Mouse (Mus musculus) forebrain, embryonic 11.5 days (tissue): ENCODE measurements at regions not wholly inside any gene's neighbourhood (a gene's known extent, or its start where the extent isn't known, plus 50 kb on each side); places are given as distances from the start of the nearest gene placed in this dataset.
"Not testable (repeated sequence)": the region's sequence is repeated elsewhere in the genome, so short reads cannot be mapped to it uniquely, and the experiment has no call there.

Experiments used
- ATAC-seq: fragments of 200-750 bp; cut with Nextera tagmentation; replicated peaks from 2 replicates; pipeline ENCODE4 v1.8.0; 2017; ENCODE audit warnings: moderate TSS enrichment; ENCODE audit not compliant: low FRiP score
- DNase-seq: peaks from one replicate; pipeline ENCODE4 v3.0.0-alpha.2; 2017; ENCODE audit warnings: low spot score
- H3K27ac ChIP-seq: fragments of 300-500 bp; sonication (generic); 2 replicates; pipeline ENCODE4 v1.5.1; 2014; ENCODE audit warnings: low read depth, low read length
- H3K27me3 ChIP-seq: fragments of 300-500 bp; sonication (generic); 2 replicates; pipeline ENCODE4 v1.6.1; 2014; ENCODE audit warnings: mild to moderate bottlenecking, low read length, mixed read lengths; ENCODE audit not compliant: control insufficient read depth, insufficient read depth
- H3K36me3 ChIP-seq: fragments of 300-500 bp; sonication (generic); 2 replicates; pipeline ENCODE4 v1.6.1; 2014; ENCODE audit warnings: mild to moderate bottlenecking, low read length, moderate library complexity, mixed read lengths; ENCODE audit not compliant: control insufficient read depth, insufficient read depth
- H3K4me1 ChIP-seq: fragments of 300-500 bp; sonication (generic); replicated peaks from 2 replicates; pipeline ENCODE4 v1.6.1; 2014; ENCODE audit warnings: low read length, mixed read lengths; ENCODE audit not compliant: control insufficient read depth, insufficient read depth
- H3K4me2 ChIP-seq: fragments of 300-500 bp; sonication (generic); 2 replicates; pipeline ENCODE4 v1.6.1; 2014; ENCODE audit warnings: low read depth, mild to moderate bottlenecking, low read length, moderate library complexity, mixed read lengths; ENCODE audit not compliant: severe bottlenecking
- H3K4me3 ChIP-seq: fragments of 300-500 bp; sonication (generic); 2 replicates; pipeline ENCODE4 v1.5.1; 2014; ENCODE audit warnings: low read depth, low read length
- H3K9ac ChIP-seq: fragments of 300-500 bp; sonication (generic); 2 replicates; pipeline ENCODE4 v1.6.1; 2014; ENCODE audit warnings: low read length
- H3K9me3 ChIP-seq: fragments of 300-500 bp; sonication (generic); 2 replicates; pipeline ENCODE4 v1.6.1; 2016; ENCODE audit warnings: low read length, mixed read lengths; ENCODE audit not compliant: control insufficient read depth
- WGBS: fragments of 180-500 bp; shearing (Covaris S2); extraction: QIAGEN DNeasy Blood & Tissue Kit; methylation state at CpG from one replicate; pipeline ENCODE4 v1.1.7; 2014; 5-methylcytosine and 5-hydroxymethylcytosine counted together

DNA sequence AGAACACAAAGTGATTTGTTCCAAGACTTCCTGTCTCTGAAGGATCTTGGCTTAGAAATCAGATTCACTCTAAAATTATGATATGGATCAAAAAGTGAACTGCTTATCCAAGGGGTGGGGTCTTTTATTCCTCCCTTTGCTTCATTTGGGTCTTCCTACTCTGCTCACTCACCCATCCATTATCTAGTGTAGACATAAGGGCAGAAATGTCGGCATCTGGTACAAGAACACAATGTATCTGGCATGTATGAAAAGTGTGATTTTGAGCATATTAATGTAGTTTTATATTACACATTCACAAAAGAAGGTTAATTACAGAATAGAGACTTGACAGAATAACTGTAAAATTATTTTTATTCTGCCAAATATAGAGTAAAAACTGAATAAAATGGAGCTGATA, 181.5 kb upstream of the Gm11096 start:
- DNase-seq = no peak
- no peak overlapping the region for H3K27ac ChIP-seq
- 89% methylated on average over 1 of the region's 1 CpGs for WGBS

DNA sequence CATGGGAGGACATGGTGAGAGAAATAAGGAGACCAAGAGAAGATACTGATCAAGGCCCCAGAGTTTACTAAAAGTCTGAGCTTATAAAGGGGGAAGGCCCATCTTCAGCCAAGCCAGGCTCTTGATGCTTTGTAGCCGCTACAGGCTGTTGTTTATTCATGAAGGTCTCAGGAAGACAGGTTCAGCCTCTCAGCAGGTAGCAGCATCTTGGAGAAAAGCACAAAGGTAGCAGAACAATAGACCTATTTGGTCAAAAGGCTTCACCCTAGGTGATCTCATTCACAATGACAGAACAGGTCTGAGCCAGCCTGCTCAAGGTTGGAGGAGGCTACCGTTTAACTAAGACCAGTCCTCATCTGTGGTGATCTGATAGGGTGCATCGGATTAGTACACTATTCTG, 185.5 kb upstream of the Gm11096 start:
- WGBS = 36% methylated on average over 3 of the region's 3 CpGs
- no peaks in the 10 kb centered on the region for H3K9me3 ChIP-seq
- H3K4me1 ChIP-seq = no peaks in the 10 kb centered on the region
- H3K4me2 ChIP-seq = no peak overlapping the region
- no peak overlapping the region for H3K27ac ChIP-seq
- H3K27me3 ChIP-seq = no peaks in the 10 kb centered on the region
- no peak overlapping the region for H3K4me3 ChIP-seq
- DNase-seq = no peak
- no peak for ATAC-seq
- H3K36me3 ChIP-seq = no peaks in the 10 kb centered on the region
- H3K9ac ChIP-seq = no peak overlapping the region

More for the DNA sequence above, 181.5 kb upstream of the Gm11096 start:
- no peak overlapping the region for H3K4me3 ChIP-seq
- no peaks in the 10 kb centered on the region for H3K36me3 ChIP-seq
- no peaks in the 10 kb centered on the region for H3K4me1 ChIP-seq
- H3K9ac ChIP-seq = no peak overlapping the region
- no peak for ATAC-seq
- H3K27me3 ChIP-seq = no peaks in the 10 kb centered on the region
- H3K9me3 ChIP-seq = no peaks in the 10 kb centered on the region
- H3K4me2 ChIP-seq = no peak overlapping the region

DNA sequence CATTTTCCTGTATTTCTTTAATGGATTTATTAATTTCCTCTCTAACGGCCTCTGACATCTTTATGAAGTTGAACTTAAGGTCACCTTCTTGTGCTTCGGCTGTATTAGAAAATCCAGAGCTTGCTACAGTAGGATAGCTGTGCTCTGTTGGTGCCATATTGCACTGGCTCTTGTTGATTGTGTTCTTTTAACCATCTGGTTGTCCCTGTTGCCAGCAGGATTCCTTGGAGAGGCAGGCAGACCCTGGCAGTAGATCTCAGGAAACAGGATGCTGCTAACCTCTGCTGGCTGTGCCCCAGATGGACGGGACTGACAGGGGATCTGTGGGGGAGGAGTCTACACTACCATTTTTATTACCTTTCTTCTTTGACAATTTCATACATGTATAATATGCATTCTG, 185.9 kb upstream of the Thumpd2 start:
- Histone ChIP-seq H3K36me3 (no peaks in the 10 kb centered on the region), H3K9ac (no peak overlapping the region), H3K27ac (no peak overlapping the region), H3K4me2 (no peak overlapping the region), H3K4me1 (no peaks in the 10 kb centered on the region), H3K4me3 (no peak overlapping the region), H3K27me3 (no peaks in the 10 kb centered on the region), H3K9me3 (no peaks in the 10 kb centered on the region)
- 84% methylated on average over 3 of the region's 3 CpGs for WGBS
- no peak for DNase-seq
- ATAC-seq = no peak

DNA sequence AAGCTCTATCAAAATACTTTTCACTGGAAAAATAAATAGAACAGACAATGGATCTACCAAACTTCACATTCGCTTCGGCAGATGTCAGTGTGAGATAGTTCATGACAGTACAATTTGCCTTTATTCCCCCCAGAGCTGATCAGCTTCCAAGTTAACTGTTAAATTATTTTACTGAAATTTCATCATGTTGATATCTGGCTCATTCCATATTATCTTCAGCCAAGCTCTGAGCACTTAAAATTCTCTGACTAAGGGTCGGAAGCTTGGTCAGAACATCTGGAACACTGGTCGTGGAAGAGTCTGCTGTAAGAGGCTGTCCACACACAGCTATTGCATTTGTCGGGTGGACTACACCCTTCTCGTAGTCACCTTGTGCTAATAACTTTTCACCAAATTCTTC, 181.3 kb upstream of the Thumpd2 start:
- no peak for ATAC-seq
- 94% methylated on average over 6 of the region's 6 CpGs for WGBS
- DNase-seq = no peak
- no peaks in the 10 kb centered on the region for H3K27me3 ChIP-seq
- no peak overlapping the region for H3K4me2 ChIP-seq
- H3K36me3 ChIP-seq = no peaks in the 10 kb centered on the region
- no peaks in the 10 kb centered on the region for H3K4me1 ChIP-seq
- no peaks in the 10 kb centered on the region for H3K9me3 ChIP-seq
- no peak overlapping the region for H3K9ac ChIP-seq
- no peak overlapping the region for H3K4me3 ChIP-seq
- no peak overlapping the region for H3K27ac ChIP-seq

DNA sequence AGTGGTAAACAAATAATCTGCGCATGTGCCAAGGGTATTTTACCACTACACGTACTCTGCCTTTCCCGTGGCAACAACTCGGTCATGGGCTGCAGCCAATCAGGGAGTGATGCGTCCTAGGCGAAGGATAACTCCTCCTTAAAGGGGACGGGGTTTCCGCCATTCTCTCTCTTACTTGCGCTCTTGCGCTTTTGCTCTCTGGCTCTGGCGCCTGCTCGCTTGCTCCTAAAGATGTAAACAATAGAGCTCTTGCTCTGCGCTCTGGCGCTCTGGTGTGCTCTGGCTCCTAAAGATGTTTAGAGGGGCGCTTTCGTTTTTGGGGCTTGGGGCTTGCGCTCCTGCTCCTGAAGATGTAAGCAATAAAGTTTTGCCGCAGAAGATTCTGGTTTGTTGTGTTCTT, 166.9 kb upstream of the Thumpd2 start:
- H3K4me1 ChIP-seq, H3K9ac ChIP-seq, DNase-seq, H3K27me3 ChIP-seq, H3K9me3 ChIP-seq, H3K27ac ChIP-seq, H3K4me2 ChIP-seq, ATAC-seq, H3K36me3 ChIP-seq, H3K4me3 ChIP-seq: not testable (repeated sequence)
- 99% methylated on average over 11 of the region's 18 CpGs for WGBS

DNA sequence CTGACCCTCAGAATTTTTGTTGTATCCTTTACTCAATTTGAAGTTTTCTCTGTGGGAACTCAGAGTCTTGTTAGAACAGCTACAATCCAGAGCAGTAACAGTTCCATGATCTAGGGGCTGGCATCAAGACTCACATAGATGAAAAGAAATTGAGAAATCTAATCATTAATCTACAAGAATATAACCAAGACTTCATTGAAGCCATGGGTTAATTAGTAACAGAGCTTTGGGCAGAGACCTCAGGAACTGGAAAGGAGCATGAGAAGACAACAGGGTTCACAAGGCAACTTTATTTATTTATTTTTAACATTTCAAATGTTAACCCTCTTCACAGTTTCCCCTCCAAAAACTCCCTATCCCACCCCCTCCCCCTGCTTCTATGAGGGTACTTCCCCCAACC, 160.4 kb upstream of the Thumpd2 start:
- ATAC-seq = no peak
- H3K27me3 ChIP-seq = no peaks in the 10 kb centered on the region
- no peak overlapping the region for H3K27ac ChIP-seq
- no peak overlapping the region for H3K4me2 ChIP-seq
- no peak for DNase-seq
- H3K36me3 ChIP-seq = no peaks in the 10 kb centered on the region
- no peak overlapping the region for H3K4me3 ChIP-seq
- no peak overlapping the region for H3K9ac ChIP-seq
- H3K9me3 ChIP-seq = no peaks in the 10 kb centered on the region
- H3K4me1 ChIP-seq = no peaks in the 10 kb centered on the region

DNA sequence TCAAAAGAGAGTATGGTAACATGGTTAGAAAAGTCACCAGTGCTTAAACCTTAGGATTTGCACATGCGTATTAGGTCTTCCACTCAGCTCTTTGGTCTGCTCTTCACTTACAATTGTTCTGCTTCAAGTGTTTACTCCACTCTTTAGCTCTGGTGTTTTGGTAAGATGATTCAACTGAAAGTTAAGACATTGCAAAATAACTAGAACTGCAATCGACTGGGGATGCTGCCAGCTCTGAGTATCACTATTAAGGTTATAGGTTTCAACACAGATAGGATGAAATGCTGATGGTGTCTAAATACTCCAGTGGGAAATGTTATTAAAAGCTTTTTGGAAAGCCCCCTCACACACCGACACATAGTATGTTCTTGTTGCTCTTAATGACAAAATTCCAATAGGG, 156.6 kb upstream of the Thumpd2 start:
- Histone ChIP-seq H3K36me3 (no peaks in the 10 kb centered on the region), H3K27ac (no peak overlapping the region), H3K4me2 (no peak overlapping the region), H3K4me3 (no peak overlapping the region), H3K4me1 (no peaks in the 10 kb centered on the region), H3K9me3 (no peaks in the 10 kb centered on the region), H3K9ac (no peak overlapping the region), H3K27me3 (no peaks in the 10 kb centered on the region)
- ATAC-seq (no peak), DNase-seq (no peak)
- WGBS = 95% methylated on average over 3 of the region's 3 CpGs

DNA sequence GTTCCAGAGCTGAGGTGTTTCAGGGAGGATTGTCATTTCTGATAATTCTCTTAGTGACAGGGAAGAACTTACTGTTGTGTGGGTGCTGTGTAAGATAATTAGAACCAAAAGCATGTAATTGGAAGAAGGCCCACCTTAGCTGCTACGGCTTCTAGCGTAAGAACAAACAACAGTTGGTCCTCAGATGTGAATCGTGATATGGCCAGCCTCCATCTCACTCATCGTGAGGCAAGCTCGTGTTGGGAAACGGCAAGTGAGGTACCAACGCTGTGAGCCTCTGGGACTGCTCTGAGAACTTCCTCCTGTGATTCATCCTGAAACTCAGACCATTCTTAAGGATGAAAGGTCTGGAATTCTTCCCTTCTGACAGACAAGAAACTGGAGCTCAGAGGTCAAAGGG, 150.0 kb upstream of the Thumpd2 start:
- H3K4me2 ChIP-seq = no peak overlapping the region
- ATAC-seq (no peak), DNase-seq (no peak)
- H3K9ac ChIP-seq = no peak overlapping the region
- WGBS = 90% methylated on average over 7 of the region's 7 CpGs
- no peaks in the 10 kb centered on the region for H3K36me3 ChIP-seq
- H3K9me3 ChIP-seq = no peaks in the 10 kb centered on the region
- no peaks in the 10 kb centered on the region for H3K27me3 ChIP-seq
- H3K27ac ChIP-seq = no peak overlapping the region
- H3K4me1 ChIP-seq = no peaks in the 10 kb centered on the region
- H3K4me3 ChIP-seq = no peak overlapping the region

DNA sequence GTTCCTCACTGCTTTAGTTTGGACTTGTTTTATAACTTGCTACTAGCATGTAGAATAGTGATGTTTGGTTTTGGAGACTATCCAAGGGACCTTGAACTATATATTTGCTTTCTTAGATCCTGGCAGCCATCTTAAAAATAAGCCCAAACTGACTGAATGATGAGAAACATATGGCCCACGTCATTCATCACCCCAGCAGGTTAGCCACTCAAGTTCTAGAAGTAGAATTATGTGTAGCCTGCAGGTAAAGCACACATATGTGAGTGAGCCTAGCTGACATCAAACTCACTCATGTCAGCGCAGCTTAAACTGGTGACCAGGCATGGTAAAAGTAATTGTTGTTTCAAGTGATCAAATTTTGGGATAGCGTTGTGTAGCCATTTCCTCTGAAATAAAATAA, 147.2 kb upstream of the Thumpd2 start:
- no peak overlapping the region for H3K4me3 ChIP-seq

More for the DNA sequence above, 147.2 kb upstream of the Thumpd2 start:
- no peaks in the 10 kb centered on the region for H3K36me3 ChIP-seq
- ATAC-seq = no peak
- DNase-seq = no peak
- no peaks in the 10 kb centered on the region for H3K27me3 ChIP-seq
- H3K4me2 ChIP-seq = no peak overlapping the region
- no peaks in the 10 kb centered on the region for H3K9me3 ChIP-seq
- H3K9ac ChIP-seq = no peak overlapping the region
- H3K4me1 ChIP-seq = no peaks in the 10 kb centered on the region
- H3K27ac ChIP-seq = no peak overlapping the region
- 88% methylated on average over 3 of the region's 3 CpGs for WGBS
